Mouse (Mus musculus) lung, adult 18-20 months (tissue): ENCODE measurements around the gene Clic4.

Experiments
- DNase-seq, 2 experiments: peaks; one replicate each; pipeline ENCODE4 v3.0.0; 2022; ENCODE audit warnings: mixed read lengths in 2 of 2

Gene Clic4

DNA sequence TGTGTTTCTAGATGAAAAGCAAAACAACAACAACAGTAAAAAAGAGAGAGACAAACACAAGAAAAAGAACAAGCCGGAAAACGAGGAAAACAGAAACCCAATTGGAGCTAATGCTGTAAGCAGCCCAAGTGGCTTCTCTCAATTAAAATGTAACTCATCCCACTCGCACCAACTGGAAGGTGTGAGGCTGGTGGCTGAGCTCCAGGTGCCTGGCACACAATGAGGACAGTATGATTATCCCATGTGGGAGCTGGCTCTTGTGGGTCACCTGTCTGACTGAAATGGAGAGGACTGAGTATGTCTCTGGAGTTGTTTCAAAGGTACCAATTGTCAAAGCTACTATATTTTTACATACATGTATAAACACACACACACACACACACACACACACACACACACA, 41.5 kb downstream of the Clic4 start:
- DNase-seq, result no peak

DNA sequence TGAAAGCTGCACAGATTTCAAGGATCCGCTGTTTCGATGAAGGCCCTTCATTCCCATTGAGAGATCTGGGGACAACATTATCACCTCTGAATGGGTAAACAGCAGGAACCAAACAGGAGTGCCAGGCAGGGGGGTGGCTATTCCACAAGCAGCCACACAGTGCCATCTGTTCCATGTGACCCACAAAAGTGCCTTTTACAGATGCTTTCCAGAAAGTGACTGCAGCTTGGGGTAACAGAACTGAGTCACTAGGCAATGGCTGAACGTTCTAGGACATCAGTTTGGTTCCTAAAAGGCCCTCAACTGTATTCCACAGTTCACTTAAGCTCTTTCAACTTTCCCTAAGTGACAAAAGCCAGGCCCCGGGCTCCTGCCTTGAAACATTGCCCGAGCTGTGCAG, 42.0 kb downstream of the Clic4 start:
- no peak for DNase-seq

GRCm38 (mm10) chr4:135229871-135230270, 42.7 kb downstream of the Clic4 start:
- no peak for DNase-seq

- no peak for DNase-seq
Observed at GRCm38 (mm10) chr4:135228136-135228535, 44.5 kb downstream of the Clic4 start.

DNA sequence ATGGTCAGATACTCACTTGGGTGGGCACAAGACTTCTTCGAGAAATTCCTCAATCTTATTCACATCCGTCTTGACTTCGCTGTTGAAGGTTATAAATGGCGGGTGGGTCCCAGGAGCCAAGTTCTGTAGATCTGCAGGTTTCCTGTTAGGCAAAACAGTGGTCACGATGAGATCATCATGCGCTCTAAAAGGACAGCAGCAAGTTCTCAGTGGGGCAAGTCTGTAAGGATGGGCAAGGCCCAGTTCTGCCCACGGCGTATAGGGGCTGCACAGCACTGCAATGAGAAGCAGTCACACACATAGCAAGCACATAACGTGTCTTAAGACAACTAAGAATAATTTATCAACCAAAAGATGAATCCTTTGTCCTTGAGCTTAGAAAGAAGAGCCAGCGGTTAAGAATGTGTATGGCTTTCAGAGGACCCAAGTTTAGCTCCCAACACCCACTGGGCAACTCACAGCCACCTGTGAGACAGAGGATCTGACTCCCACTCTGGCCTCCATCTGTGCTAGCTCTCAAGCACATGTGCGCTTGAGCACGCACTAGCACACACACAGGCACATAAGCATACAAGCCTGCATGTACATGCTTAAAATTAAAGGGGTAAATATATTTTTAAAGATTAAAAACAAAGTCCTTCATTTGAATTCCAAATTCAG, 46.5 kb downstream of the Clic4 start:
- DNase-seq, result peak; percentile 23 to 48

GRCm38 (mm10) chr4:135223808-135224207, 48.8 kb downstream of the Clic4 start:
- no peak for DNase-seq

- peak; percentile 72 to 76 for DNase-seq
Observed at GRCm38 (mm10) chr4:135221632-135222407, 50.8 kb downstream of the Clic4 start.

DNA sequence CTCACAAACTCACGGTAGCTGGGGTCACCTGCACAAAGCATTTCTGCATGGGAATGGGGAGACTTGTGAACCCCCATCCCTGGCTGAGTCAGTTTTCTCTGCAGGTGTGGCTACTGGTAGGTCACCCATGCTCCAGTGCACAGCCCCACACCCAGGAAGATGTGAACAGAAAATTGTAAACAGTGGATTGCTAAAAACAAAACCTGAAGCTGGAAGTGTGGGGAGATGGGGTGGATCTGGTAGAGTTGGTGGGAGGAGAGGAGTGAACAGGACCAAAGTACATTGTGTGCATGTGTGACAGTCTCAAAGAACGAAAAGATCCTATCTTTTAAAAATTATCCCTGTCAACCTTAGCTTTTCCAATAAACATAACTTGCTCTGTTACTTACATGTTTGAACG, 52.0 kb downstream of the Clic4 start:
- no peak for DNase-seq

DNA sequence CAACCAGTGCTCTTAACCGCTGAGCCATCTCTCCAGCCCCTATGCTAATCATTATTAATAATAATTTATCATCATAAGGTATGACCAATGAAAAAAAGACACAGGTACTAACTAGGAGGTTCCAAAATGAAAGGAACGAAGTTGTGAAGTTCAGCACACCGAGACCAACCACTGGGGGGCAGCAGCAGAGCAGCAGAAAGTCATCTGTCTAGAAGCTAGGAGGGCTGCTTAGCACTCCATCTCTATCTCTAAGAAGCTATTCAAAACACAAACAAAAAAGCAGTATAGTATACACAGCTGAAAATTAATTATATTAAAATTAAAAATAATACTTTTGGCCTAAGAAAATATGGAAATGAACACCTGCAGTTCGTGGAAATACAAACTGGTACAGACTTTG, 53.0 kb downstream of the Clic4 start:
- DNase-seq, result peak; percentile 70 to 83

DNA sequence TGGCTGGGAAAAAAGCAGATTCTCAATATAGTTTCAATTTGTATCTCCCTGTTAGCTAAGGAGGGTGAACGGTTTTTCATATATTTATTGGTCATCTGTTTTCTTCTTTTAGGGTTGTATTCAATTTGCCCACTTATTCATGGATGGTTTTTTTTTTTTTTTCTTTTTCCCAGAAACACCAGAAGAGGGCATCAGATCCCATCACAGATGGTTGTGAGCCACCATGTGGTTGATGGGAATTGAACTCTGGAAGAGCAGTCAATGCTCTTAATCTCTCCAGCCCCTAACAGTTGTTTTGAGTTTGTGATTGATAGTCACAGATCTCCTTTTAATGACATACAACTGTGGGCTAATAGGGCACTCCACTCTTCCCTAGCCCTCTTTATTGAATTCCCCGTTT, 62.8 kb downstream of the Clic4 start:
- DNase-seq, result no peak

- DNase-seq, result peak; percentile 86 to 88
Observed at GRCm38 (mm10) chr4:135205711-135206600, 66.7 kb downstream of the Clic4 start.

DNA sequence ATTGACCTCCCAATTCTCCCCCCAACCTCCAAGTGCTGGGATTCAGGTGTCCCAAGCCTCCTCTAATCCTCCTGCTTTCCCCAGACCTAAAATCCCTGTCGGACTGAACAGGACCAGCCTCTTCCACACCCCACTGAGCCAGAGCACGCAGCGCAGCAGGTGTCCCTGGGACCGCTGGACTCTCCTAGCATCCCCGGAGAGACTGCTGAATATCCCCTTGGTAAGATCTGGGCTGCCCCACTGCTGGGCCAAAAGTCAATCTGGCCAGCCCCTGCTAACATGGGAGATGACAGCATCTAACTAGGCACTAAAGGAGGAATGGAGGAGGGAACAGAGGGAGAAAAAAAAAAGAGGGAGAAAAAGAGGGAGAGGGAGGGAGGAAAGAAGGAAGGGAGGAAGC, 67.4 kb downstream of the Clic4 start:
- no peak for DNase-seq

GRCm38 (mm10) chr4:135204666-135205065, 67.9 kb downstream of the Clic4 start:
- no peak for DNase-seq

- DNase-seq, result no peak
Observed at GRCm38 (mm10) chr4:135203806-135204560, 68.6 kb downstream of the Clic4 start.

GRCm38 (mm10) chr4:135203279-135203678, 69.3 kb downstream of the Clic4 start:
- DNase-seq, result peak; percentile 52 to 60

DNA sequence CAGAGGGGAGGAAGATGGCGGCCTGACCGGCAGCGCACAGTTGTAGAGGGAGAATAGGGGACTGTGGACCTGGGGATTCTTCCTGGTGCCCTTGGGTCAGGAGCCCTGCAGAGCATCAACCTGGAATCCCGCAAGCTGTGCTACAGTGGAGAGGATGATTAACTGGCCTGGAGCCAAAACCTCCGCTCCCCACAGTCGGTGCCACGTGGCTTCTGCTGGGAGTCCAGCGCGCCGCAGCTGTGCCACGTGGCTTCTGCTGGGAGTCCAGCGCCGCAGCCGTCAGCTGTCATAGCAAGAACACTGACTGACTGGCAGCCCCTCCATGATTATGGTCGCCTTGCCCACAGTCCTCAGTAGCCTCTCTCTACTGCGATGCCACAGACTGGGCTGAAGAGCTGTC, 70.8 kb downstream of the Clic4 start:
- no peak for DNase-seq

- no peak for DNase-seq
Observed at GRCm38 (mm10) chr4:135197857-135198256, 74.8 kb downstream of the Clic4 start.

GRCm38 (mm10) chr4:135192841-135193240, 79.8 kb downstream of the Clic4 start:
- no peak for DNase-seq

DNA sequence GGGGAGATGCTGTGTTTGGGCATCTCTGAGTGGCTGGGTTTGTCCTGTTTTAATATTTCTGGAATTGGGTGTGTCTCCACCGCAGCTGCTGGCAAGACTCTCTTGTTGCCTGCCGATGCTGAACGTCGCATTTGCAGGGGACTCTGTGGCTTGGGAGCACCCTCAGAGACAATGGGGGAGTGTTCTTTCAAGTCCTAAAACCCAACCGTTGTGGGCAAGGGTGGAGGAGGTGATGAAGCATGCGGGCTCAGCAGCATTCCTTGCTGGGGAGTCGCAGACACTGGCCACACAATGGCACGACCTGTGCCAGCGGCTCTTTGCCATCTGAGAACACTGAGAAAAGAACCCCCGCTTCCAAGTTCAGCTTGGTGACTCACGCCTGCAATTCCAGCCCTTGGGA, 81.0 kb downstream of the Clic4 start:
- DNase-seq, result no peak

DNA sequence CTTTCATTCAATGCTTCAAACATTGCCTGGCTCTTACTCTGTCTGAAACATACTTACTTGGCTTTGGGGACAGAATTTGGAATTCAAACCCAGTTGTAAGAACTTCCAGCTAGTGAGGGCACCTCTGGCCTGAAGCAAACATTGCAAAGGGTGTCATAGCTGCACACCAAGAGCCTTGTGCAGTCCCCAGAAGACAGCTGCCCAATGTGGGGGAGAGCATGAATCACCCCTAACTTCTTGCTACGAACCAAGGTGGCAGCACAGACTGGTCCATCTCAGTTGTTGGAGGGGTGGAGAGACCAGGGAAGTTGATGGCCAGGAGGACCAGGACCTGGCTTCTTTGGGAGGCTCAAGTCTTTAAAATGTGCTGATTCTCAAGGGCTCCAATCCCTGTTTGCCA, 81.4 kb downstream of the Clic4 start:
- no peak for DNase-seq

GRCm38 (mm10) chr4:135190364-135190763, 82.2 kb downstream of the Clic4 start:
- DNase-seq, result no peak

DNA sequence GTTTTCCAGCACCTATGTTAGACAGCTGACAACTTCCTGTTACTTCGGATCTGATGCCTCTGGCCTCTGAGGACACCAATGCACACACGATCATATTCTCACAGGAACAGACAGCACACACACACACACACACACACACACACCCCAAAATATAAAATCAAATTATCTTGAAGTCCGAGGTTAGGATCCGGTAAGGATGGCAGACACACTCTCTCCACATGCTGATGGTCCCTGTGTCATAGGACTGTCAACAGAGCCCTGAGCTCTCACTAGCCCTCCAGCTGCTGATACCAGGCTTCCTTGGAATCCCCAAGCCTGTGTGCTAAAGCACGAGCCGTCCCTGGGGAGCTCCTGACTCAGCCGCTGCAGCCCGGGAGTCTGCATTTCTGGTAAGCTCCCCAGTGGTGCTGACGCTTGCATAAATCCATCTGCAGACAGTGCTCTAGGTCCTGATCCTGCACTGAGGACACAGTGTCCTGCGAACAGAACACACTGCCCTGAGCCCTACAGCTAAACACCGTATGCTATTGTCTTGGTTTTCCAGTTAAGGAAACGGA, 83.1 kb downstream of the Clic4 start:
- no peak for DNase-seq
